Mouse (Mus musculus) heart, postnatal 0 days (tissue): ENCODE measurements at regions not wholly inside any gene's neighbourhood (a gene's known extent, or its start where the extent isn't known, plus 50 kb on each side); places are given as distances from the start of the nearest gene placed in this dataset.

Source experiments
- ATAC-seq: fragments of 200-750 bp; cut with Nextera tagmentation; 2 replicates; pipeline ENCODE4 v1.8.0; 2017; ENCODE audit warnings: low read depth, moderate number of reproducible peaks, moderate library complexity; ENCODE audit not compliant: insufficient read depth
- DNase-seq: peaks from one replicate; pipeline ENCODE4 v3.0.0-alpha.2; 2016; ENCODE audit warnings: low spot score
- H3K27ac ChIP-seq: fragments of 300-500 bp; sonication (generic); 2 replicates; pipeline ENCODE4 v1.5.1; 2014; ENCODE audit warnings: low read depth, mild to moderate bottlenecking
- H3K27me3 ChIP-seq: fragments of 300-500 bp; sonication (generic); 2 replicates; pipeline ENCODE4 v1.6.1; 2014; ENCODE audit warnings: low read length, mixed read lengths; ENCODE audit not compliant: control insufficient read depth, insufficient read depth
- H3K36me3 ChIP-seq: fragments of 300-500 bp; sonication (generic); replicated peaks from 2 replicates; pipeline ENCODE4 v1.6.1; 2014; ENCODE audit warnings: low read length, mixed read lengths; ENCODE audit not compliant: control insufficient read depth, insufficient read depth
- H3K4me1 ChIP-seq: fragments of 300-500 bp; sonication (generic); 2 replicates; pipeline ENCODE4 v1.6.1; 2014; ENCODE audit warnings: antibody characterized with exemption; ENCODE audit not compliant: control insufficient read depth, insufficient read depth
- H3K4me2 ChIP-seq: fragments of 300-500 bp; sonication (generic); 2 replicates; pipeline ENCODE4 v1.6.1; 2014; ENCODE audit warnings: low read depth, mild to moderate bottlenecking, low read length, moderate library complexity
- H3K4me3 ChIP-seq: fragments of 300-500 bp; sonication (generic); 2 replicates; pipeline ENCODE4 v1.5.1; 2014; ENCODE audit warnings: low read depth, low read length
- H3K9ac ChIP-seq: fragments of 300-500 bp; sonication (generic); replicated peaks from 2 replicates; pipeline ENCODE4 v1.6.1; 2014; ENCODE audit warnings: low read depth, low read length, mixed read lengths
- H3K9me3 ChIP-seq: fragments of 300-500 bp; sonication (generic); replicated peaks from 2 replicates; pipeline ENCODE4 v1.6.1; 2016; ENCODE audit warnings: low read length; ENCODE audit not compliant: control insufficient read depth
- CTCF ChIP-seq: IDR thresholded peaks from 2 replicates; pipeline ENCODE4 v1.5.1; 2016; ENCODE audit warnings: antibody characterized with exemption, control low read depth, low read depth
- EP300 ChIP-seq: IDR thresholded peaks from 2 replicates; pipeline ENCODE4 v1.6.1; 2016; ENCODE audit warnings: antibody characterized with exemption, low read depth
- WGBS: fragments of 180-500 bp; shearing (Covaris S2); extraction: QIAGEN DNeasy Blood & Tissue Kit; methylation state at CpG from one replicate; pipeline ENCODE4 v1.1.7; 2014; 5-methylcytosine and 5-hydroxymethylcytosine counted together

DNA sequence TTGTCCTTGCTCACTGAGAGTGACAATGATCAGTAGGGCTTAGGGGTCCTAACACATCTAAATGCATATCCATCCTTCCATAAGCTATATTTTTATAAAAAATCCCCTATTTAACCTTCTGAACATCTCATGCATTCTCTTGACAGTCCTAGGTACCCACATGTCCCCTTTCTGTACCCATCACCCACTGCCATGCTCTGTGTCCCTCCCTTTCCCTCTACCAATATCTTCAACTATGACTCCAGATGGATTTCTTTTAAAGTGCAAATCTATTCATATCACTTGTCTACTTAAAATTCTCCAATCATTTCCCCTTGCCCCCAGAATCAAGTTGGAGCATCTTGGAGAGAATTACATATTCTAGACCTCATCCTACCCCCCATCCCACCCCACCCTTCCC, 235.6 kb downstream of the Qdpr start:
- Histone ChIP-seq H3K4me1 (no peaks in the 10 kb centered on the region), H3K27me3 (no peaks in the 10 kb centered on the region), H3K4me3 (no peak overlapping the region), H3K9ac (no peak overlapping the region), H3K4me2 (no peak overlapping the region), H3K36me3 (no peaks in the 10 kb centered on the region), H3K27ac (no peak overlapping the region), H3K9me3 (no peaks in the 10 kb centered on the region)
- no peak for TF ChIP-seq CTCF
- TF ChIP-seq EP300: no peak
- no peak for ATAC-seq
- DNase-seq: no peak

DNA sequence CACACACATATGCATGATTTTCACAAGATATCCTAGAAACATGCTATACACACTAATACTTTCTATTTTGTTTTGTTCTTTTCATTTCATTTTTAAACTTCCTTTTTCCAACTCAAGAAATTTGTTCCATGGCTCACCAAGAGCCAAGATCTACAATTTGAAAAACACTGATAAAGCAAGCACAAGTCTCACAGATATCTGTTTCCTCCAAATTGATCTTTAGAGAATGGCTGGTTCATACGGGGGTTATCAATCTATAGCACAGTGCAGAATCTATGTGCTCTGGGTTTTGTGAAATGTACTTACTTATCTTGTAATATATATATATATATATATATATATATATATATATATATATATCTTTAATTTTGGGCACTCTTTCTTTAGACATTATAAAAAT, 251.6 kb downstream of the Qdpr start:
- Histone ChIP-seq H3K4me2 (no peak overlapping the region), H3K27me3 (no peaks in the 10 kb centered on the region), H3K4me1 (no peaks in the 10 kb centered on the region), H3K36me3 (no peaks in the 10 kb centered on the region), H3K4me3 (no peak overlapping the region), H3K9me3 (no peaks in the 10 kb centered on the region), H3K9ac (no peak overlapping the region), H3K27ac (no peak overlapping the region)
- WGBS: 69% methylated on average over 1 of the region's 1 CpGs
- ATAC-seq: no peak
- no peak for DNase-seq
- TF ChIP-seq EP300 (no peak), CTCF (no peak)

DNA sequence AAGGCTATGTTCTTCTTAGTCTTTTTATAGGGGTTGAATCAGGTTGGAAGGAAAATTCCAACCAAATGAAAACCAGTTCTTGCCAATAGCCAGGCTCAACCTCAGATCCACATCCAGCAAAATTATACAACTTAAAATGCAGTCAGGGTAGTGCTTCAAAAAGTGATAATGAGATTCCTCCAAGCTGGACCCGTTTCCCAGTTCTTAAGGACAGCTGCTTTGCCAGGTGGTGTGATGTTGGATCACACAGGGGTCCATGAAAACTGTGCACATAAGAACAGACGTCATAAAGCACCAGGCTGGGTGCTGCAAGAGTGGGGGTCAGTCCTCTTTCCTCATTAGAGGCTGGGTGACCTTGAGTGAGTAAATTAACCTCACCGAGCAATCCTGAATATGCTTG, 253.9 kb downstream of the Qdpr start:
- Histone ChIP-seq H3K4me3 (no peak overlapping the region), H3K4me2 (no peak overlapping the region), H3K36me3 (no peaks in the 10 kb centered on the region), H3K27ac (no peak overlapping the region), H3K27me3 (no peaks in the 10 kb centered on the region), H3K9ac (no peak overlapping the region), H3K9me3 (no peaks in the 10 kb centered on the region), H3K4me1 (no peaks in the 10 kb centered on the region)
- TF ChIP-seq EP300 (no peak), CTCF (no peak)
- ATAC-seq (no peak), DNase-seq (no peak)
- 45% methylated on average over 3 of the region's 3 CpGs for WGBS

DNA sequence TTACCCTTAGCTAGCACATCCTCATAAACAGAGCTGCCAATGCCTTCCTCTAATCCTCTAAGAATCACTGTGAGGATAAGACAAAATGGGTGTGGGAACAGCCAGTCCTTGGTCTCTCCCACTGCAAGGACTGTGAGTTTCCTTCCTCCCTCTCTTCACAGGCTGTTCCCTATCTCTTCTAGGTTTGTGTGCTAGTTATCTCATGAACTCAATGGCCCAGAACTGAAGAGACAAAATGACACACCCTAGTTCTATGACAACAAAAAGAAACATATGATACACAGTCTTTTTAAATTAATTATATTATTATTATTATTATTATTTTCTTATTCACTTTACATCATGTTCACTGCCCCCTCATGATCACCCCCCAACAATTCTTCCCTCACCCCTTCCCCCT, 257.7 kb downstream of the Qdpr start:
- no peak overlapping the region for H3K9ac ChIP-seq

DNA sequence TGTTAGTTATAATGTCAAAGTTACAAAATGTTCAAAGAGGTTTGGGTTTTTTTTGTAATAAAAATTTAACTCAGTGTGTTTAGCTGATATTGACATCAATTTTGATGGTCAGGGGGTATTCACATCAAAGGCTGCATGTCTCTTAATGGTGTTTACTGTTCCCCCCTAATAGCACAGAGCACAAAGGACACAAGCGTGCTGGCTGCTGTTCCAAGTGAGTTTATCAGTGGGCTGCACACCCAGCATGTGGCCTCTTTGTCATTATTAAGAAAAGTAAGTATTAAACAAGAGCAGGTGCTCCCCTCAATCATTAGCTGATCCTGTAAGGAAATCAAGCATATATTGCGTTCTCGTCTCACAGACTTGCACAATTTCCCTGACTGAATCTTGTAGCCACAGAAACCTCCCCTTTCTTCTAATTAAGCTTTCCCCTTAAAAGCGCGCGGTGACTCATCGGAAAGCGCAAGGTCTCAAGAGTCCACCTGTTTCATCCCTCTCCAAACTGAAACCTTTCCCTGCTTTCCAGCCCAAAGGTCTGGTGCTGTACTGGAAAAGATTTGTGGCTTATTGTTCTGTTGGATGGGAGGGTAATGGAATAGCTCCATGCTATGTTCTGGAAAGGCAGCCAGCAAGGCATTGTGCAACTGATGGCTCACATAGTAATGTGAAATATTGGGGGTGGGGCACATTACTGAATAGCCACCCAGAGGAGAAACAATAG, 276.8 kb downstream of the Qdpr start:
- WGBS: 79% methylated on average over 8 of the region's 8 CpGs
- H3K27me3 ChIP-seq: no peaks in the 10 kb centered on the region
- no peaks in the 10 kb centered on the region for H3K9me3 ChIP-seq
- no peak overlapping the region for H3K9ac ChIP-seq
- H3K4me2 ChIP-seq: no peak overlapping the region
- H3K4me1 ChIP-seq: no peaks in the 10 kb centered on the region
- no peak for TF ChIP-seq EP300
- TF ChIP-seq CTCF: no peak
- H3K27ac ChIP-seq: no peak overlapping the region
- ATAC-seq (no peak), DNase-seq (no peak)
- no peak overlapping the region for H3K4me3 ChIP-seq
- no peaks in the 10 kb centered on the region for H3K36me3 ChIP-seq

More for the DNA sequence above, 257.7 kb downstream of the Qdpr start:
- Histone ChIP-seq H3K9me3 (no peaks in the 10 kb centered on the region), H3K36me3 (no peaks in the 10 kb centered on the region), H3K4me3 (no peak overlapping the region), H3K4me2 (no peak overlapping the region), H3K4me1 (no peaks in the 10 kb centered on the region), H3K27me3 (no peaks in the 10 kb centered on the region), H3K27ac (no peak overlapping the region)
- ATAC-seq (no peak), DNase-seq (no peak)
- TF ChIP-seq EP300: no peak
- TF ChIP-seq CTCF: no peak

DNA sequence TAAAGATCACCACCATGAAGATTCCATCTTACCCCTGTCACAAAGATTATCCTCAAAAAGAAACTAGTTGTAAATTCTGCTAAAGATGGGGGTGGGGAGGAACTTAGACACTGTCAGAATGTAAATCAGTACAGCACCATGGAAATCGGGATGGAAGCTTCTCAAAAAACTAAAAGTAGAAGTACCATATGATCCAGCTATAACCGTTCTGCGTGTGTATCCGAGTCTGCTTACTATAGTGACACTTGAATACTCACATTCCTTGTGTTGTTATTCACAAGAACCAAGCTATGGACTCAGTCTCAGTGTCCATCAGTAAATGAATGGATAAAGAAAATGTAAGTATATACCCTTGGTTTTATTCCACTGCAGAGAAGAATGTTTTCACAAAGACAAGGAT, 290.8 kb downstream of the Qdpr start:
- H3K27me3 ChIP-seq: no peaks in the 10 kb centered on the region
- H3K27ac ChIP-seq: no peak overlapping the region
- WGBS: 83% methylated on average over 4 of the region's 4 CpGs
- H3K9ac ChIP-seq: no peak overlapping the region
- no peaks in the 10 kb centered on the region for H3K4me1 ChIP-seq
- DNase-seq: no peak
- no peaks in the 10 kb centered on the region for H3K9me3 ChIP-seq
- no peaks in the 10 kb centered on the region for H3K36me3 ChIP-seq
- no peak overlapping the region for H3K4me2 ChIP-seq
- ATAC-seq: no peak
- H3K4me3 ChIP-seq: no peak overlapping the region
- TF ChIP-seq CTCF: no peak
- TF ChIP-seq EP300: no peak
